Mouse (Mus musculus): ENCODE data around the gene Hs2st1. TPM values are rescaled to one million over a fixed set of nuclear protein-coding genes. Genes with fewer than 3 reads are reported as not detected.
A peak's percentile ranks its signal among the peaks of the same experiment; 100 is the strongest.

Hs2st1 gene
- polyA plus RNA-seq, 1 experiment from 2014 or later, result 21.3 TPM

DNA sequence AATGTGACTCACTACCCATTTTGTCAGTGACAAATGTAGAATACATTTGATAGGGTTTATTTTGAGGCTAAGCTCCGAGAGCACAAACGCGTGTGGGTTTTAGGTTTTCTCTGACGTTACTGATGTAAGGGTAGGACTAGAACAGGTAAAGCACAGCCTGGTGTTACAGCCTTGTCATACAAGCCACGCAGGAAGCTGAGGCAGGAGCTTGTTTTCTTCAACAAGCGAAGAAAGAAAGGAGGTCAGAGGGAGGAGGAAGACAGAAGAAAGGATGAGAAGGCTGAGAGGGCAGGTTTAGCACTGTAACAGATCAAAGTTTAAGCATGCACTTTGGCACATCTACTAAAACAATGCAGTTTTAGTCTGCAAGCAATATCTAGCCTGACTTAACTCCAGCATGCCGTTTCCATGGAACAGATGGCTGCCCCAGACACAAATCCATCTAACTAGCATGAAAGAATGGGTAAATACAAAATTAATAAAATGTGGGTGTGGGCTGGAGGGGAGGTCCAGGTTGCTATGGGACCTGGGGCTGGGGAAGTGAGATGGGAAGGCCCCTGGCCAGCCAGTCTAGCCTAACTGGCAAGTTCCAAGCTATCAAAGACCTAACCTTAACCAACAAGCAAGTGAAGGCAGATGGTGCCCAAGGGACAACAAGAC lies 21.7 kb downstream of the Hs2st1 start:
- Histone ChIP-seq H3K9me3 (no peaks in the 10 kb centered on the region), H3K36me3 (no peaks in the 10 kb centered on the region), H3K9ac (no peak overlapping the region), H3K4me2 (no peak overlapping the region), H3K4me1 (peaks cover 41% of the 10 kb centered on the region), H3K4me3 (no peak overlapping the region), H3K27ac (no peak overlapping the region), H3K27me3 (no peaks in the 10 kb centered on the region)
- 81% methylated on average over 7 of the region's 7 CpGs for WGBS
- ATAC-seq (ENCODE audit: insufficient number of reproducible peaks, insufficient read depth, low FRiP score, low TSS enrichment, low read depth), result peak; percentile 3; the same call in 1 of the 2 replicates

GRCm38 (mm10) chr3:144546490-144546889 lies 23.5 kb downstream of the Hs2st1 start:
- no peak overlapping the region for H3K9ac ChIP-seq
- no peak overlapping the region for H3K4me2 ChIP-seq
- H3K9me3 ChIP-seq, result no peaks in the 10 kb centered on the region
- H3K4me1 ChIP-seq, result peaks cover 45% of the 10 kb centered on the region
- no peaks in the 10 kb centered on the region for H3K36me3 ChIP-seq
- no peak for ATAC-seq (ENCODE audit: insufficient number of reproducible peaks, insufficient read depth, low FRiP score, low TSS enrichment, low read depth)
- no peak overlapping the region for H3K27ac ChIP-seq
- H3K4me3 ChIP-seq, result no peak overlapping the region
- no peaks in the 10 kb centered on the region for H3K27me3 ChIP-seq
- WGBS, result 59% methylated on average over 4 of the region's 4 CpGs

- 48% methylated on average over 4 of the region's 4 CpGs for WGBS
- H3K27ac ChIP-seq, result no peak overlapping the region
- no peak overlapping the region for H3K9ac ChIP-seq
- H3K4me2 ChIP-seq, result no peak overlapping the region
- H3K4me3 ChIP-seq, result no peak overlapping the region
- peaks cover 39% of the 10 kb centered on the region for H3K4me1 ChIP-seq
- H3K9me3 ChIP-seq, result no peaks in the 10 kb centered on the region
- no peaks in the 10 kb centered on the region for H3K36me3 ChIP-seq
- no peak for ATAC-seq (ENCODE audit: insufficient number of reproducible peaks, insufficient read depth, low FRiP score, low TSS enrichment, low read depth)
- no peaks in the 10 kb centered on the region for H3K27me3 ChIP-seq
Observed at GRCm38 (mm10) chr3:144545832-144546231, 24.1 kb downstream of the Hs2st1 start.

DNA sequence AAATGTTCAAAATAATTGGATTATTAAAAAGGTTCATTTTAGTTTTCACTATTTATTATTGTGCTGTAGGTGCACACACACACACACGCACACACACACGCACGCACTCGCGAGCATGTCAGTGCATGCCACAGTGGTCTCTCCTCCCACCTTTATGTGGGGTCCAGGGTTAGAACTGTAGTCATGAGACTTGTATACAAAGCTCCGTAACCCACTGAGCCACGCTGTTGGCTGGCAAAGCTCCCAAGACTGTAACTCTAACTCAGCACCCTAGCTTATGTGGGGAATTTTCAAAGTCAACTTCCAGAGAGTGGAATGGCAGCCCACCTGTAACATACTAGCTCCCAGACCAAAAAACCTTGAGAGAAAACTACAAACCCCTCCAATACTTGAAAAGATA lies 24.8 kb downstream of the Hs2st1 start:
- WGBS, result 74% methylated on average over 7 of the region's 7 CpGs
- Histone ChIP-seq H3K9me3 (no peaks in the 10 kb centered on the region), H3K4me3 (no peak overlapping the region), H3K9ac (no peak overlapping the region), H3K36me3 (no peaks in the 10 kb centered on the region), H3K4me1 (peaks cover 37% of the 10 kb centered on the region), H3K27me3 (no peaks in the 10 kb centered on the region), H3K27ac (no peak overlapping the region), H3K4me2 (no peak overlapping the region)
- no peak for ATAC-seq (ENCODE audit: insufficient number of reproducible peaks, insufficient read depth, low FRiP score, low TSS enrichment, low read depth)

DNA sequence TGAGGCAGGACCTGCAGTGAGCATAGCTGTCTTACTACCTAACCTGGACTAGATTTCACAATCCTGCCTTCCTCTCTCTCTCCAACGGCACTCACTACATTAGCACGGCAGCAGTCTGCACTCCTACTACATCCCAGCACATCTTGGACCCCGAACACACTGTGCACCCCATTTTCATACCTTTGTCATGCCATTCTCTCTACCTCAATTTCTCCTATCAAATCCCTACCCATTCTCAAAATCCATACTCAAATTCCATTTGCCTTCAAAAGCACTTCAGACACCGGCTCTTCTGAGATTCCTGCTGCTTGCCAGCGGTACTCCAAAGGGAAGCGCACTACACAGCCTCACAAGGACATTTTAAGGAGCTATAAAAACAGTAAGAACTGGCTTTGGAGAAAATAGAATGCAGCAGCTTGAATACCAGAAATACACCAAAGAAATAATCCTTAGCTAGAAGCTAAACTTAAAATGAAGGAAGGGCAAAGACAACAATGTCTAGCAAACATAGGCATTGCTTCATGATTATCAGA lies 28.0 kb downstream of the Hs2st1 start:
- H3K4me3 ChIP-seq, result no peak overlapping the region
- H3K4me1 ChIP-seq, result peaks cover 42% of the 10 kb centered on the region
- H3K27me3 ChIP-seq, result no peaks in the 10 kb centered on the region
- no peaks in the 10 kb centered on the region for H3K9me3 ChIP-seq
- 80% methylated on average over 6 of the region's 6 CpGs for WGBS
- H3K27ac ChIP-seq, result no peak overlapping the region
- ATAC-seq (ENCODE audit: insufficient number of reproducible peaks, insufficient read depth, low FRiP score, low TSS enrichment, low read depth), result no peak
- H3K36me3 ChIP-seq, result no peaks in the 10 kb centered on the region
- no peak overlapping the region for H3K9ac ChIP-seq
- no peak overlapping the region for H3K4me2 ChIP-seq

- no peaks in the 10 kb centered on the region for H3K36me3 ChIP-seq
- no peak overlapping the region for H3K4me3 ChIP-seq
- H3K4me2 ChIP-seq, result no peak overlapping the region
- no peak overlapping the region for H3K9ac ChIP-seq
- H3K4me1 ChIP-seq, result peaks cover 34% of the 10 kb centered on the region
- no peaks in the 10 kb centered on the region for H3K27me3 ChIP-seq
- WGBS, result 75% methylated on average over 3 of the region's 3 CpGs
- no peaks in the 10 kb centered on the region for H3K9me3 ChIP-seq
- no peak overlapping the region for H3K27ac ChIP-seq
- no peak for ATAC-seq (ENCODE audit: insufficient number of reproducible peaks, insufficient read depth, low FRiP score, low TSS enrichment, low read depth)
Observed at GRCm38 (mm10) chr3:144540805-144541204, 29.2 kb downstream of the Hs2st1 start.

DNA sequence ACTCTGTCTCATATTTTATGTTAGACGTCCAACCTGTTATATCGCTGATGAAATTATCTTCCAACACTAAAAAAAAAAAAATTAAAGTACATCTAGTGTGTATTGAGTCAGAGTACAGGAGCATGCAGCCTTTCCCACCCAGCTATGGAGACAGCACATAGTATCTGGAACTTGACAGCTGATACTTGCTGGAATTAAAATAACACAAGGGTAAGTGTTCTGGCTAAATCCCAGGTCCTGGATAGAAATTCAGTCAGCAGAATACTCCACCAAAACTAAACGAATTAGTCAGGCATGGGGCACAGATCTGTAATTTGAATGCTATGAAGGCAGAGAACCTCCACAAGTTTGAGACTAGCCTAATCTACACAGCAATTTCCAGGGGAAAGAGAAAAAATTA lies 30.9 kb downstream of the Hs2st1 start:
- no peak overlapping the region for H3K9ac ChIP-seq
- no peak overlapping the region for H3K27ac ChIP-seq
- no peak overlapping the region for H3K4me2 ChIP-seq
- peaks cover 36% of the 10 kb centered on the region for H3K4me1 ChIP-seq
- no peak for ATAC-seq (ENCODE audit: insufficient number of reproducible peaks, insufficient read depth, low FRiP score, low TSS enrichment, low read depth)
- no peak overlapping the region for H3K4me3 ChIP-seq
- no peaks in the 10 kb centered on the region for H3K27me3 ChIP-seq
- WGBS, result 58% methylated on average over 3 of the region's 3 CpGs
- no peaks in the 10 kb centered on the region for H3K9me3 ChIP-seq
- H3K36me3 ChIP-seq, result no peaks in the 10 kb centered on the region

GRCm38 (mm10) chr3:144537078-144537855 lies 32.7 kb downstream of the Hs2st1 start:
- H3K9me3 ChIP-seq, result no peaks in the 10 kb centered on the region
- ATAC-seq (ENCODE audit: insufficient number of reproducible peaks, insufficient read depth, low FRiP score, low TSS enrichment, low read depth), result no peak
- no peaks in the 10 kb centered on the region for H3K27me3 ChIP-seq
- H3K9ac ChIP-seq, result no peak overlapping the region
- no peak overlapping the region for H3K4me2 ChIP-seq
- H3K4me1 ChIP-seq, result peaks cover 46% of the 10 kb centered on the region
- no peak overlapping the region for H3K4me3 ChIP-seq
- 82% methylated on average over 7 of the region's 7 CpGs for WGBS
- H3K27ac ChIP-seq, result no peak overlapping the region
- H3K36me3 ChIP-seq, result no peaks in the 10 kb centered on the region

DNA sequence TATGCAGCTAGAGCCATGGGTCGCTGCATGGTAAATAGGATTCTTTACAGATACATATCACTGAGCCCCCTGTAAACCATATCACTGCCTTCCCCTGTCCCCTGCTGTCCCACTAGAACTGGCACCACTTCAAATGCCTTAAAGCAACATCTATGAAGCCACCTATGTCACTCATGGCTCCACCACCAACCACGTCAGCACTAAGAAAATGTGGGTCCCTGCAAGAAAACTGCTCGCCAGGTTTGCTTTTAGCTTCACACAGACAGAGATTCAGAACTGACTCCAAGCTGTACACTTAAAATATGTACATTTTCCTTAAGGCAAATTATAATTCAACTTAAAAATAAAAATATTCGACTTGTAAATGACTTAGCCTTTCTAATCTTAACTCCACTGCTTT lies 34.9 kb downstream of the Hs2st1 start:
- Histone ChIP-seq H3K36me3 (no peaks in the 10 kb centered on the region), H3K27ac (no peak overlapping the region), H3K4me2 (no peak overlapping the region), H3K9me3 (no peaks in the 10 kb centered on the region), H3K4me3 (no peak overlapping the region), H3K4me1 (peaks cover 52% of the 10 kb centered on the region), H3K27me3 (no peaks in the 10 kb centered on the region), H3K9ac (no peak overlapping the region)
- WGBS, result 86% methylated on average over 4 of the region's 4 CpGs
- no peak for ATAC-seq (ENCODE audit: insufficient number of reproducible peaks, insufficient read depth, low FRiP score, low TSS enrichment, low read depth)

DNA sequence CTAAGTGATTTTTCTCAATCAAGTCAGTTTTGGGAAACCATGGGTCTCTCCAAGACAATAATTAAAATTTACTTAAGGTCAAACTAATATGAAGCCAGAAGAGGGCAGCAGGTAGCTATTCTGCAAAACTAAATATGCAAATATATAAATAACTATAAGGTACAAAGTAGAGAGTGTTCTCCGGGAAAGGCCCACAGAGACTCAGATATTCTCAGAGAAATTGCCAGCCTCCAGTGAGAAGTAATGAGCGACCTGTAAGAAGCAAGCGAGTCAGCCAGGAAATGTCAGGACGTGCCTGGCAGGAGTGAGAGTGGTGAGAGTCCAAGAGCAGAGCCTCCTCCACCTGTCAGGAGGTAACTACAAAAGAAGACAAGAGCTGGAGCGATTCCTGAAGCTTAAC lies 39.0 kb downstream of the Hs2st1 start:
- peak overlapping the region; percentile 74 for H3K27ac ChIP-seq
- H3K36me3 ChIP-seq, result no peaks in the 10 kb centered on the region
- no peaks in the 10 kb centered on the region for H3K27me3 ChIP-seq
- 51% methylated on average over 5 of the region's 5 CpGs for WGBS
- H3K4me3 ChIP-seq, result no peak overlapping the region
- ATAC-seq (ENCODE audit: insufficient number of reproducible peaks, insufficient read depth, low FRiP score, low TSS enrichment, low read depth), result no peak
- H3K9ac ChIP-seq, result no peak overlapping the region
- no peaks in the 10 kb centered on the region for H3K9me3 ChIP-seq
- H3K4me1 ChIP-seq, result peaks cover 53% of the 10 kb centered on the region
- peak overlapping the region; percentile 29; the same call in 1 of the 2 replicates for H3K4me2 ChIP-seq

- Histone ChIP-seq H3K27ac (no peak overlapping the region), H3K9ac (no peak overlapping the region), H3K27me3 (no peaks in the 10 kb centered on the region), H3K36me3 (no peaks in the 10 kb centered on the region), H3K4me2 (no peak overlapping the region), H3K4me3 (no peak overlapping the region), H3K9me3 (no peaks in the 10 kb centered on the region), H3K4me1 (peaks cover 33% of the 10 kb centered on the region)
- ATAC-seq (ENCODE audit: insufficient number of reproducible peaks, insufficient read depth, low FRiP score, low TSS enrichment, low read depth), result no peak
- WGBS, result 76% methylated on average over 7 of the region's 7 CpGs
Observed at GRCm38 (mm10) chr3:144527918-144528317, 42.1 kb downstream of the Hs2st1 start.

Measured in embryonic facial prominence, embryonic 13.5 days (tissue).